Mouse (Mus musculus) urinary bladder, postnatal 25 days (tissue): ENCODE measurements at regions not wholly inside any gene's neighbourhood (a gene's known extent, or its start where the extent isn't known, plus 50 kb on each side); places are given as distances from the start of the nearest gene placed in this dataset.
A peak's percentile ranks its signal among the peaks of the same experiment; 100 is the strongest.

Experiments
- DNase-seq: peaks from one replicate; pipeline ENCODE4 v3.0.0; 2022; ENCODE audit warnings: low spot score

- no peak for DNase-seq
Observed at GRCm38 (mm10) chr11:18015239-18015638, 61.6 kb upstream of the Etaa1 start.

GRCm38 (mm10) chr11:18014610-18015009 lies 60.9 kb upstream of the Etaa1 start:
- no peak for DNase-seq

DNA sequence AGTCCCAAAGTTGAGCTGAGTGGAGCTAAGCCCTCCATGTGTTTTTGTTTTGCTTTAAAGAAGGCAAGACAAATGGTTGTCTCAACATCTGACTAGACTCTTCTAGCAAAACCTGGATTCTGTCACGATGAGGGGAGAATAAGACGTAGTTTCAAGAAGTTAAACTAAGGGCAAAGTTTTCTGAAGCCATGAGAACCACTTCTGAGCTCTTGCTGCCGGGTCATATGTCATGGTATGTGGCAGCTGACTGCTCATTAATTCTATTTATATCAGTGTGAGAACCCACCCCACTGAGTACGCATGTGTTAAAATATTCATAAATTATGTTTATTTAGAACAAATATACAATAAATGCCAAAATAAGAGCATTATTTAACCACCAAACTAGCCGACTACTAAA lies 58.4 kb upstream of the Etaa1 start:
- no peak for DNase-seq

GRCm38 (mm10) chr11:18011101-18011733 lies 57.5 kb upstream of the Etaa1 start:
- DNase-seq = peak; percentile 22

GRCm38 (mm10) chr11:18008140-18008539 lies 54.5 kb upstream of the Etaa1 start:
- DNase-seq = no peak
